Mouse (Mus musculus): ENCODE results near the gene D930048N14Rik. TPM values are rescaled to one million over a fixed set of nuclear protein-coding genes. Genes with fewer than 3 reads are reported as not detected.
"Not testable (repeated sequence)": the region's sequence is repeated elsewhere in the genome, so short reads cannot be mapped to it uniquely, and the experiment has no call there.

The D930048N14Rik gene
- polyA plus RNA-seq, 1 experiment = 4.1 TPM

GRCm38 (mm10) chr11:51621776-51622175 lies 29.0 kb upstream of the D930048N14Rik start:
- WGBS = 79% methylated on average over 2 of the region's 2 CpGs
- no peak overlapping the region for H3K4me3 ChIP-seq (replicated peaks; ENCODE audit: insufficient read depth, low read depth, low read length)
- no peak for DNase-seq
- H3K4me1 ChIP-seq (ENCODE audit: control insufficient read depth, insufficient read depth, low read length) = no peaks in the 10 kb centered on the region
- TF ChIP-seq POLR2A (IDR thresholded peaks at IDR 0.05; ENCODE audit: borderline replicate concordance, insufficient read depth, low read length) (no peak), CTCF (IDR thresholded peaks at IDR 0.05; ENCODE audit: borderline replicate concordance, insufficient read depth, low read depth, low read length) (no peak)
- H3K27ac ChIP-seq (ENCODE audit: insufficient read depth, low read length) = no peak overlapping the region
- no peaks in the 10 kb centered on the region for H3K27me3 ChIP-seq (ENCODE audit: control insufficient read depth, insufficient read depth, low read length)

DNA sequence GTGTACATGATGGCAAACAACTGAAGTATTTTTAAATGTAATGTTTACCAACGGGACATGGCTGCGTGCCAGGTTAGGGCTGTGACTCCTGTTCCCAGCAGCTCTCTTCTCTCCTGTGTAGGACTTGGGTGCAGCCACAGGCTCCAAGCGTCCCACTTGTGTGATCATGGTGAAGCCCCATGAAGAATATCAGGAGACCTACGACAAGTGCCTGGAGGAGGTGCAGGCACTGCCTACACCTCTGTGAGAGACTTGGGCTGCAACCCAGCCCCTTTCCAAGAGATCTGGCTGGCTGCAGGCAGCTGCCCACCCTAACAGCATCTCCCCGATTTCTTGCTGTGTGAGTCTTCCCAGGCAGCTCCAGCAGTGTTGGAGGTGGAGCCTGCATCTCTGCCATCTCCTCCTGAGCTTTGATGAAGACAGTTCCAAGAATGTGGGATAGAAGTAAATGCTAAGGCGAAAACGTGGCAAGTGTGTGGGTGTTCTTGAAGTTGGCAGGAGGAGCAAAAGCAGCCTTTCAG lies 27.7 kb upstream of the D930048N14Rik start:
- H3K4me1 ChIP-seq (ENCODE audit: control insufficient read depth, insufficient read depth, low read length) = peaks cover 7% of the 10 kb centered on the region
- no peak overlapping the region for H3K4me3 ChIP-seq (replicated peaks; ENCODE audit: insufficient read depth, low read depth, low read length)
- DNase-seq = no peak
- TF ChIP-seq CTCF (IDR thresholded peaks at IDR 0.05; ENCODE audit: borderline replicate concordance, insufficient read depth, low read depth, low read length) = no peak
- TF ChIP-seq POLR2A (IDR thresholded peaks at IDR 0.05; ENCODE audit: borderline replicate concordance, insufficient read depth, low read length) = no peak
- H3K27me3 ChIP-seq (ENCODE audit: control insufficient read depth, insufficient read depth, low read length) = no peaks in the 10 kb centered on the region
- WGBS = 74% methylated on average over 7 of the region's 7 CpGs
- H3K27ac ChIP-seq (ENCODE audit: insufficient read depth, low read length) = no peak overlapping the region

DNA sequence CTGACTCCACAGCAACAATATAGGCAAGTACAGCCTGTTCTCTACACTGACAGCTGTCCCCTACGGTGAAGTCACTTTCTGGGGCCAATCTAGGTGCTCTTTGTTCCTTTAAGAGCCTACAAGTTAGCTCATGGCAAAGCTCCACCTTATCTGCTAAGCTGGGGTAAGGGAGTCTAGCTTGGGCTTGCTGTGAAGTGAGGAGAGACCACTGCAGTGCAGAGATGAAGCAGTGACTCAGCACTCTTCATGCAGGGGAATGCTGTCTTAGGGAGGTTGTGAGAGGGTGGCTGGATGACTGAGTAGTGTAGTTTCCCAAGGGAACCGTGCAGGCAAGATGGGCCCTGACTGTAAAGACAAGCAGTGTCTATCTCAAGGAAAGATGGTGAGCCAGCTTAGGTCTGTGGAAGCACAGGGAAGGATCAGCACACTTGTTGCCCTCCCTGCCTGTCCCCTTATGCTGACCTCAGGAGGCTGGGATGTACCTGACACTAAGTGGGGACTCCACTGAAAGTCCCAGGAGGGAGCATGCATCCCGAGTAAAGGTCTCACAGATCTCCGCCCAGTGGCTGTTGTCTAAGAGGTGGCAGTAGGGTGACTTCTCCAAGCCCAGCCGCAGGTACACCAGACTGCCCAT lies 25.4 kb upstream of the D930048N14Rik start:
- no peaks in the 10 kb centered on the region for H3K27me3 ChIP-seq (ENCODE audit: control insufficient read depth, insufficient read depth, low read length)
- no peak overlapping the region for H3K27ac ChIP-seq (ENCODE audit: insufficient read depth, low read length)
- no peak for TF ChIP-seq CTCF (IDR thresholded peaks at IDR 0.05; ENCODE audit: borderline replicate concordance, insufficient read depth, low read depth, low read length)
- TF ChIP-seq POLR2A (IDR thresholded peaks at IDR 0.05; ENCODE audit: borderline replicate concordance, insufficient read depth, low read length) = no peak
- H3K4me1 ChIP-seq (ENCODE audit: control insufficient read depth, insufficient read depth, low read length) = peaks cover 7% of the 10 kb centered on the region
- WGBS = 77% methylated on average over 5 of the region's 5 CpGs
- no peak for DNase-seq
- H3K4me3 ChIP-seq (replicated peaks; ENCODE audit: insufficient read depth, low read depth, low read length) = no peak overlapping the region

- DNase-seq = peak; percentile 54 to 61
- Histone ChIP-seq H3K27ac (ENCODE audit: insufficient read depth, low read length) (no peak overlapping the region), H3K4me1 (ENCODE audit: control insufficient read depth, insufficient read depth, low read length) (peaks cover 7% of the 10 kb centered on the region), H3K4me3 (replicated peaks; ENCODE audit: insufficient read depth, low read depth, low read length) (no peak overlapping the region), H3K27me3 (ENCODE audit: control insufficient read depth, insufficient read depth, low read length) (no peaks in the 10 kb centered on the region)
- TF ChIP-seq POLR2A (IDR thresholded peaks at IDR 0.05; ENCODE audit: borderline replicate concordance, insufficient read depth, low read length) (no peak), CTCF (IDR thresholded peaks at IDR 0.05; ENCODE audit: borderline replicate concordance, insufficient read depth, low read depth, low read length) (no peak)
- 53% methylated on average over 9 of the region's 9 CpGs for WGBS
These were observed 23.3 kb upstream of the D930048N14Rik start for GRCm38 (mm10) chr11:51627425-51627824.

DNA sequence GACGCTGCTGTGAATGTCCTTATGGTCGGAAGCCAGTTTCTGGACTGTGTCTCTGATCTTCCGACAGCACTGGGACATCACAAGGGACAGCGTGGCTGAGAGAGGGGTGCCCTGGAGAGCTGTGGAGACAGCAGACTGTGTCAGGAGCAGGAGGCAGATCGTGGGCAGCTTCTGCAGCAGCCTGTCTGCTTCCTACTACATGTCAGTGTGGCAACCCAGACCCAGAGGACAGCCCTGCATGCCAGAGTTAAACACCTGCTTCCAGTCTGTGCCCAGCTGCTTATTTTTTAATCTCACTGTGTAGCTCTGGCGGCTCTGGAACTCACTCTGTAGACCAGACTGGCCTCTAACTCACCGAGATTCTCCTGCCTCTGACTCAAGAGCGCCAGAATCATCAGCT lies 22.8 kb upstream of the D930048N14Rik start:
- no peak overlapping the region for H3K4me3 ChIP-seq (replicated peaks; ENCODE audit: insufficient read depth, low read depth, low read length)
- peaks cover 7% of the 10 kb centered on the region for H3K4me1 ChIP-seq (ENCODE audit: control insufficient read depth, insufficient read depth, low read length)
- 68% methylated on average over 8 of the region's 8 CpGs for WGBS
- no peak for TF ChIP-seq CTCF (IDR thresholded peaks at IDR 0.05; ENCODE audit: borderline replicate concordance, insufficient read depth, low read depth, low read length)
- H3K27ac ChIP-seq (ENCODE audit: insufficient read depth, low read length) = no peak overlapping the region
- H3K27me3 ChIP-seq (ENCODE audit: control insufficient read depth, insufficient read depth, low read length) = no peaks in the 10 kb centered on the region
- no peak for DNase-seq

DNA sequence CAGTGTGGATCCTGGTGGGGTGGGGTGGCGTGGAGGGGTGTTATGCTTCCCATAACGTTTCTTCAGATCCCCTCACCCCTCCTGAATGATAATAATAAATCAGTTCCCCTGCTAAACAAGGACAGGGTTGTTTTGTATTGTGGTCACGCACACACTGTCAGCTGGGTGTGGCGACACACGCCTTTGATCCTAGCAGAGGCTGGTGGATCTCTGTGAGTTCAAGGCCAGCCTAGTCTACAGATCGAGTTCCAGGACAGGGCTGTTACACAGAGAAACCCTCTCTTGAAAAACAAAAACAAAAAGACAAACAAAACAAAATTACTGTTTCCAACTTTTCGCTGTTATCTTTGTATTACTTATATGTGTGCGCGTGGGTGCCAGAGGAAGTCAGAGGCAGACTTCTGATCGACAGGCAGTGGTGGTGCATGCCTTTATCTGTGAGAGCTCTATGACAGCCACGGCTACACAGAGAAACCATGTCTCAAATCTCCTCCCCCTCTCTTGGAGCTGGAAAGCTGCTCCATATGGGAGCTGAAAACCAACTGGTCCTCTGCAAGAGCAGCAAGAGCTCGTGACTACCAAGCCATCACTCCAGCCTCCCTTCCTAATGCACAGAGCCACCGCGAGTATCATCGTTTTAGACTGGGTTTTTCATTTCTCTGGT lies 21.0 kb upstream of the D930048N14Rik start:
- Histone ChIP-seq H3K4me1 (ENCODE audit: control insufficient read depth, insufficient read depth, low read length) (peaks cover 7% of the 10 kb centered on the region), H3K4me3 (replicated peaks; ENCODE audit: insufficient read depth, low read depth, low read length) (no peak overlapping the region), H3K27me3 (ENCODE audit: control insufficient read depth, insufficient read depth, low read length) (no peaks in the 10 kb centered on the region), H3K27ac (ENCODE audit: insufficient read depth, low read length) (no peak overlapping the region)
- 69% methylated on average over 15 of the region's 15 CpGs for WGBS
- TF ChIP-seq CTCF (IDR thresholded peaks at IDR 0.05; ENCODE audit: borderline replicate concordance, insufficient read depth, low read depth, low read length) = no peak
- no peak for TF ChIP-seq POLR2A (IDR thresholded peaks at IDR 0.05; ENCODE audit: borderline replicate concordance, insufficient read depth, low read length)
- DNase-seq = no peak

DNA sequence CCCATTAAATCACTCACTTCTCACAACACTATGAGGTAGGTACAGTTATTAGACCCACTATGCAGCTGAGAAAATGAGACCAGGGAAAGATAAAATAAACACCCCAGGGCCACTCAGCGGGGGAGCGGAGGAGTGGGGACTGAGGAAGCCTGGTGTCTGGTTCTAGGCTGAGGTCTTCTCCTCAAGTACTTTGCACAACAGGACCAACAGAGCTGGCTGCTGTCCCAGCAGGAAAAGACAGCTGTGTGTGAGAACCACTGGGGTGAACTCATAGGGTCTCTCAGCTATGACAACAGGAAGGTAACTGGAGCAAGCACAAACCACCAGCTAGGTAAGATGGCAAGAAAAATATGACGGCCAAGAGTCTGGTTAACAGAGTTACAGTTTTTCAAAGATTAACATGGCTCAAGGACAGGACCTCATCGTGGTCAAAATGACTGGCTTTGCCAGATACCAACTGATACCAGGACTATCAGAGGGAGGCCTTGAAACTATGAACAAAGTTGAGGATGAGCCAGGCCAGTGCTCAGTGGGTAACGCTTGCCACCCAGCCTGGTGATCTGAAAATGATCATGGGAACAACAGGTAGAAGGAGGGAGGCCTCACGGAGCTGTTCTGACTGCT lies 18.5 kb upstream of the D930048N14Rik start:
- 78% methylated on average over 6 of the region's 6 CpGs for WGBS
- DNase-seq = no peak
- Histone ChIP-seq H3K27ac (ENCODE audit: insufficient read depth, low read length) (no peak overlapping the region), H3K4me3 (replicated peaks; ENCODE audit: insufficient read depth, low read depth, low read length) (no peak overlapping the region), H3K4me1 (ENCODE audit: control insufficient read depth, insufficient read depth, low read length) (peaks cover 9% of the 10 kb centered on the region), H3K27me3 (ENCODE audit: control insufficient read depth, insufficient read depth, low read length) (no peaks in the 10 kb centered on the region)
- TF ChIP-seq POLR2A (IDR thresholded peaks at IDR 0.05; ENCODE audit: borderline replicate concordance, insufficient read depth, low read length) = no peak

- 95% methylated on average over 7 of the region's 7 CpGs for WGBS
- H3K4me1 ChIP-seq (ENCODE audit: control insufficient read depth, insufficient read depth, low read length); H3K4me3 ChIP-seq (replicated peaks; ENCODE audit: insufficient read depth, low read depth, low read length); DNase-seq; H3K27me3 ChIP-seq (ENCODE audit: control insufficient read depth, insufficient read depth, low read length); H3K27ac ChIP-seq (ENCODE audit: insufficient read depth, low read length): not testable (repeated sequence)
These were observed 17.6 kb upstream of the D930048N14Rik start for GRCm38 (mm10) chr11:51633200-51633599.
